Mouse (Mus musculus) CD8-positive naive resting alpha-beta T cell, adult 2 months (primary cell): ENCODE data around the gene Hpn.

Experiments
- DNase-seq, 2 experiments: peaks; one replicate each; pipeline ENCODE4 v3.0.0; 2022; ENCODE audit warnings: low read depth in 2 of 2, low spot score in 2 of 2

Gene Hpn

DNA sequence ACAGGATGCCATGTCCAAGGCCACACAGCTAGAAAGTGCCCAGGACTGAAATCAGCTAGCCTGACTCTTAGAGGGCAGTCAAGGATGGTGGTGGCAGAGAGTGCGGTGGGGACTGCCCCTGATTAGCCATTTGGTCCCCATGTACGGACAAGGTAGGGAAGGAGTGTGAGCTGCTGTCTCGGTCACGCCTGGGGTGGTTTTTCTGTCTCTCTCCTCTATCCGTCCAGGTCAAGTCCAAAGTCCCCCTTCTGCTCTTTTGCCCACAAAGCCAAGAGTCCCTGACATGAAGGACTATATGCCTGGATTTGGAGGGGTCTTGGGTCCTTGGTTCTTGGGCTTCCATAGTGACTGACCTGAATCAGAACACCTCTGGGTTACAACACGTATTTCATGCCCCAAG, 1.3 kb downstream of the Hpn start:
- DNase-seq = no peak

DNA sequence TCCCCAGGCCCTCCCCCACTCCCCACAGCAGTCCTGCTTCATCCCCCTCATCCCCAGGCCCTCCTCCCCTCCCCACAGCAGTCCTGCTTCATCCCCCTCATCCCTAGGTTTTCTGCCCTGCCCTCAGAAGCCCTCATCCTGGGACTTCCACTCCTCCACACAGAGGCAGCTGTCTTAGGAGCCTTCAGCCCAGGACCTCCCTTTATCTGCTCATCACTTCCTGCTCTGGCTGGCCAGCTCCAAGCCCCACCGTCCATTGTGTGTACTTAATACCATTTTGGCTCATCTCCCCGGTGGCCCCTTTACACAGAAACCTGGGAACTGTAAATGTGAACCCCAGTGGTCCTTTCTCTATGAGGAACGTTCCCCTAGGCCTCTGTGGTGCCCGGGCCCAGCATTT, 3.1 kb downstream of the Hpn start:
- DNase-seq = no peak

DNA sequence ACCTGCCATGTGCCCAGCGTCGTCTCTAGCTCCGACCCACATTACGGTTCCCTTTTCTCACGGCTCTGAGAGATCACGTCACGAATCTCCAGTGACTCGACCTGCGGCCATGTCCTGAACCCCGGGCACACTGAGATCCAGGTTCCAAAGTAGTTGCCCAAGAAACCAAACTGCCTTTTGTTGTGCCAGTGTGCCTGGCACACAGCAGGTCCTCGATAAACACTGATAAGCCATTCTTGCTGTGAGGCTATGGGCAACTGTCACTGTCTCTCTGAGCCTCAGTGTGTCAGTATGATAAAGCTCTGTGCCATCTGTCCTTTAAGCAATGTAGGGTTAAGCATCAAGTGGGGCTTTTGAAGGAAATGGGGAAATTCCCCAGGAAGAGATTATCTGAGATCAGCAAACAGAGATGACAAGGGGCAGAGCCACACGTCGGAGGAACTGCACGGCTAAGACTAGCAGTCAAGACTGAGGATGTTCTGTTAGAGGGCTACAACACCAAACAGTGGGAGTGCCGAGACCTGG, 4.2 kb downstream of the Hpn start:
- DNase-seq = no peak

DNA sequence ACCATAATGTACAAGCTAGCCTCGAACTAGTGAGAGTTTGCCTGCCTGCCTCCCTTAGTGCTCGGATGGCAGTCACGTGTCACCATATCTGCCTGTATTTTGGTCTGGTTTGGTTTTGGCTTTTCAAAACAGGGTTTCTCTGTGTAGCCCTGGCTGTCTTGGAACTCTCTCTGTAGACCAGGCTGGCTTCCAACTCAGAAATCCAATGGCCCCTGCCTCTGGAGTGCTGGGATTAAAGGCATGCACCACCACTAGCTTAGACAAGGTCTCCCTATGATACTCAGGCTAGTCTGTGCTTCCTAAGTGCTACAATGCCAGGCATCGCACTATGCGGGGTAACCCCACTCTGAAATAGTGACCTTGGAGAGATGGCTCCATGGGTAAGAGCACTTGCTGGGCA, 5.3 kb downstream of the Hpn start:
- no peak for DNase-seq

DNA sequence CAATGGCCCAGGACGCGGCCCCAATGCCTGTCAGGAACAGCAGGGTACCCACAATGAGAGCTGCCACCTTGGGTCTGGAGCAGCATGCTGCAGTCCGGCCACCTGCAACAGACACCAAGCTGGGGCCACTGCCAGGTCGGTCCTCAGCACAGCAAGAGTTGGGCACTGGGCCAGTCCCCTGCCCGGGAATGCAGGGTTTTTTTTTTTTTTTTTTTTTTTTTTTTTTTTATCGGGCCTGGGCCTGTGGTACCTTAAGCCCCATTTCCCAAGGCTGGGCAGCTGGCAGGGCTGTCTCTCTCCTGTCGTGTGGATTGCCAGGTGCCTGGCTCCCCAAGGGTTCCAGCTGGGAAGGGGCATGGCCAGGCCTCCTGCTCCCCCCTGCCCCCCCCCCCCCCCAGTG, 6.0 kb downstream of the Hpn start:
- DNase-seq = no peak

DNA sequence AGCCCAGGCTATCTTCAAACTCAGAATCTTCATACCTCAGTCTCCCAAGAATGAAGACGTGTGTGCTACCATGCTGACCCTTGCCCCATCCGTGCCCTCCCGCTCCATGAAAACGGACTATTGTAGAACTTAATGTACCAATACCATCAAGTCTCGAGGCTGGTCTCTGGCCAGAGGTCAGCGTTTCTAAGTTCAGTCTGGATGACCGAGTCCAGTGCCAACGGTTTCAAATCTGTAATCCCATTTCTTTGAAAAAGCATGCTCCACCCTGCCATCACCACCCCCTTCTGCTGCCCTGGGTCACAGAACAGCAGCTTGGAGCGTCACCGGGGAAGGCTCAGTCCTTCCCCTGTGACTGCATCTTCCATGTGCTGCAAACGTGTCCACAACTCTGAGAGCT, 7.3 kb downstream of the Hpn start:
- no peak for DNase-seq

DNA sequence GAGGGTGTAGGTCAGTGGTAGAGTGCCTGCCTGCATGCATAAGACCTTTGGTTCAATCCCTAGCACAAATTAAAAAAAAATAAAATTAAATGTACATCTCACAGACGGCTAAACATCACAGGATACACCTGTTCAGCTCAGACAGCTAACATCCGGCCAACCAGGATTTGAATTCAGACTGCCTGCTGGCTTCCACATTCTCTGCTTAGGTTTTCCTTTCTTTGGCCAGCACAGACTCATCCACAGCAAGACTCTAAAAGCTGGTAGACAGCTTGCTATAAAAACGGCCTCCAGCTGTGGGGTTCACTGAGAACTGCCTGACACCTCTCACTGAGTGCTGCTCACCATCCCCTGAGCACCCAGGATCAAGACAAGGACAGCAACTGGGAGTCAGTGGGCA, 8.9 kb downstream of the Hpn start:
- no peak for DNase-seq

DNA sequence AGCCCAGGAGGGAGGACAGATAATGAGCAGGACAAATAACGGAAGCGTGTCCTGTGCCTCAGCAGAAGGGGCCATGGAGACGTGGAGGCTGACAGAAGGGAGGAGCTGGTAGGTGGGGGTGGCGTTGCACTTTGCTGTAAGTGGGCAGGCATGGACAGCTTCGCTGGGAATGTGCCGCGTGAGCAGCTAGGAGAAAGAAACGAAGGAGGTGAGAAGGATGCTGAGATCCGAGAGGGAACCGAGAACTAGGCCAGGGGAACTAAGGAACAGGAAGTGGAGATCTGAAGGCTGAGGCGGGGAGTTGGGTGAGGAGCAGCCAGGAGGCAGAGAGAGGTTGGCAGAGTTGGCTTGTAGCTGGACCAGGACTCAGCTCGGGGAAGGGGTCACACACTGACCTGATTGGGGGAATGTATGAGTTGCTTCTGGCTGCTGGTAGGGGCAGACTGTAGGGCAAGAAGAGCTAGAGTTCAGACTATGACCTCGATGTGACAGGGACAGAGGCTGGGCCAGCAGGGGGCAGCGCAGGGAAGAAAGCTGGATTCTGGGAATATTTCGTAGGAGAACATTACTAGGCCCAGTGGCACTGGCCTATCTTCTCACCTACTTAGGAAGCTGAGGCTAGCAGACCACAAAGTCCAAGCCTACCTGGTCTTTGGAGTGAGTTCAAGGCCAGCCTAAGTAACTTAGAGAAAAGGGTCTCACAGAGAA, 9.9 kb downstream of the Hpn start:
- DNase-seq = no peak

DNA sequence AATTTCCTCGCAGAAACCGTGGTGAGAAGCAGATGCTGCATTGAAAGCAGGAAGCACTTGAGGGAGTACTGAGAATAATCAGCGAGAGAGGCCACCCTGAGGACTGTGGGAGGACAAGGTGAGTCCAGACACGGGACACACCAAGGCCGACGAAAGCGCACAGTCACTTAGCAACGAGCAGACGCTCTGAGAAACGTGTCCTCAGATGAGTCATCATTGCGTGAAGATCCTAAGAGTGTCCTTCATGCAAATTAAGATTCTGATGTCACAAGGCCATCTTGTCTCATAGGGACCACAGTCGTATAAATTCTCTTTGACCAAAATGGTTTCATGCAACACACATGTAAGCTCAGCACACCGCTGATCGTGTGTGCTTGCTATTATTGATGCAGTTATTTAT, 14.3 kb downstream of the Hpn start:
- DNase-seq = no peak

DNA sequence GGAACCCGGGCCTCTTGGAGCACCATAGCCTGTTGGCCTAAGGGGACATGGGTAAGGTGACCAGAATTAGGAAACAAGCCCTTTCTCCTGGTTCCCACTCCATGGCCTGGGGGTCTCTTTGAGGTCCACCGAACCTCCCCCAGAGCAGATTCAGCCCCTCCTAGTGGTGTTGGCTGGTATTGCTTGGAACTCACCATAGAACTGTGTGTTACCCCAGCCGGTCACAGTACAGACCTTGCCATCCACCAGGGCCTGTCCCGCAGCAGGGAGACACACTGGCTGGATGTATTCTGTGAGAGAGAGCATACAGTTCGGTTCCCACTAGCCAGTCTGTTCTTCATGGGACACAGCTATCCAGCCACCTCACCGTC, 15.5 kb downstream of the Hpn start:
- DNase-seq = no peak

DNA sequence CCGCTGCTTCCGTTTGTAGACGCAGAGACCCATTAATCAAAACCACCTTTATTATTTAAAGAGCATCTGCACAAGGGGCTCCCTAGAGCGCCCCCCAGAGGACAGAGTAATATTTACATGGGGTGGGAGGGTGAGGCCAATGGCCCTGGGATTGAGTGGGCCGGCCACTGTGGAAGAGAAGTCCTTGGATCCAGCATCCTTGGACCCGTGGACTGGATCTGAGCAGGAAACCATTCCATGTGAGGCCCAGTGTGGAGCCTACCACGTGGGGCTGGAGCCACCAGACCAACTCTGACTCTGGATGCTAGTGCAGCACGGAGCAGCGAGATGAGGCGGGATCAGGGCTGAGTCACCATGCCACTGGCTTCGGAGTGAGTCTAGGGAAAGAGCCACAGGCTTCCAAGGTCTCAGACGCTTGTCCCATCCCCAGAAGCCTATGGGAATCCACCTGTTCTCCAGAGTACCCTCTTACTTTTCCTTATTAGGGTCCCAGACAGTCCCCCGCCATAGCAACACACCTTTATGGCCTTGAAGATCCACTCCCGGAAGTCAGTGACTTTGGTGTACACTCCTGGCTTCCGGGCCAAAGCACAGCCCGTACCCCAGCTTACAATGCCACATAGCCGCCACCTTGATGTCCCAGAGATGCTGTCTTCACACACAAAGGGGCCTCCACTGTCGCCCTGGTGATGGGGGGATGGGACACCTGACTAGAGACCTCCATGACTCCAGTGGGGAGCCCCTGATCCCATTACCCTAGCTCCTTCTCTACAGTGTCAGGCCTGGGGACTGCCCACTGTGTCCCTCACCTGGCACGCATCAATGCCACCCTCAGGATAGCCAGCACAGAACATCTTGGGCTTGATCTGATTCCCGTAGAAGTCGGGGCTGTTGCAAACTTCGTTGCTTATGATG, 16.1 kb downstream of the Hpn start:
- peak in 1 of 2 experiments; percentile 33 for DNase-seq

DNA sequence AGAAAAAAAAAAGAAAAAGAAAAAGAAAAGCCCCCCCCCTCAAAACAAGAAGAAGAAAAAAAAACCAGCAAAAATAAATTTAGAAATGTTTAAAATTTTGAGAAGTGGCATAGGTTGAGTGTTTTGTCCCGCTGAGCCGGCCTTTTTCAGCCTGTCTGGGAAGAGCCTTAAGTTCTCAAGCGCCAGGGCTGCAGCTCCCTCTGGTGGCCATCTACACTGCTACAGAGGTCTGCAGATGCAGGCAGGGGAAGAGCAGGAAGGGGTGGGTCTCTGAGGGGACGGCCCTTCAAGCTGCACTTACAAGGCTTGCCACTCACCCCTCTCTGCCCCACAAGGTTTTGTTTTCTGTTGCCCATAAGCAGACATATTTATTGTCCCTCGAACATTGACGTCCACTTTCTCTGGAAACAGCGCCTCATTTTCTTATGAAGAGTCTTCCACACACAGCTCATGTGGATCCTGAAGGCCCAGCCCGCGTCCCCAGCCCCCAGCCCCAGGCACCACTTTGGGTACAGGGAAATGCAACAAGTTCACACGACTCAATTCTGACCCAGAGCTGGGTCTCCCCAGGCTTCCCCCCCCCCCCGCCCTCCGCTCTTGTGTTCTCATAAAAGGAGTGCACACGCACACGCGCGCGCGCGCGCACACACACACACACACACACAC, 17.4 kb downstream of the Hpn start:
- peak; percentile 81 to 86 for DNase-seq

DNA sequence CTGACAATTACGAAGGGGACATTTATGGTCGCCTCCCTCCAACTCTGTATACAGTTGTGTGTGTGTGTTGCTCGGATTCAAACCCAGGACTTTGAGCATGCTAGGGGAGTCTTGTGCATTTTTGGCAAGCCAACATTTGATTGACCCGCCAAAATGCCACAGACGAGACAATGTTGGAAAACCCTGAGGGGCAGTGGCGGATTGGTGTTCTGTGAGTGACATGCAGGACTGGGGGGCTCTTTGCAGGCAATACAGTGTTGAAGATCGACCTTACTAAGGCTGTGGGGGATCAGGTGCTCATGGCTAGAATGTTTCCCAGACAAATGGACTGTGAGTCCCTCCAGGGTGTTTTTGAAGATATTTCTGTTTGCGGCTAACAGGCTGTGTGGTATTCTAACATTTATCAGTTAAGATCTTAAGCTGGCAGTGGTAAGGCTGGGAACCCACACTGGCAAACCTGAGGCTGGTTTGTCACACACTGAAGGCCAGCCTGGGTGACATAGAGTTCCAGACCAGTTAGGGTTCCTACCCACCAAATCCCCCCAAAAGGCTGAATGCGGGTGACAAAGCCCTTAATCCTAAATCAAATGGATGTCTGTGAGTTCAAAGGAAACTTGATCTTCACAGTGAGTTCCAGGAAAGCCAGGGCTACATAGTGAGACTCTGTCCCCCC, 18.1 kb downstream of the Hpn start:
- no peak for DNase-seq

DNA sequence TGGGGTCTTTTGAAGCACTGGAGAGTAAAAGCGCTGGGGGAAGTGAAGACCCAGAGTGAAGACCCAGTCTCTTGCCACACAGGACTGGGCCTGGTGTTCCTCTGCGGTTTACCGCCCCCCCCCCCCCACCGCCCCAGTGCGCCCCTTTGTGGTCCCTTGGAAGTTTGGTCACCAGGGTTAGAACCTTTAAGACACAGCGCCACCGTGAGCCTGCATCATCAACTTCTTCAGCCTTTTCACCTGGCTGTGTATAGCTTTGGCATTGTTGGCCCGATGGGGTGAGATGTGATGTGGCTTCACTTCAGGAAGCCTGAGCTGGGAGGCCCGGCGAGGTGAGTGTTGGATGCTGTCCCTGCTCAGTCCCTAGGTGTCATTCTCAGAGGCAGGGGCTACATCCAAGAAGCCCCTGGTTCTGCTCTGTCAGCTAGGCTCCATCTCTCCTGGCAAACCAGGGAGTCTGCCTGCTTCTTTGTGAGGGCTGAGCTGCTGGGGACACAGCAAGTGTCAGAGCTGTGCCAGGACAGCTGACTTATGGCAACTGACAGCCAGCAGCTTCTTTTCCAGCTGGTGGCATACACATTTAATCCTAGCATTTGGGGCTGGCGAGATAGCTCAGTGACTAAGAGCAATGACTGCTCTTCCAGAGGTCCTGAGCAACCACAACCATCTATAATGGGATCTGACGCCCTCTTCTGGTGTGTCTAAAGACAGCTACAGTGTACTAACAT, 20.2 kb downstream of the Hpn start:
- DNase-seq = peak in 1 of 2 experiments; percentile 45

DNA sequence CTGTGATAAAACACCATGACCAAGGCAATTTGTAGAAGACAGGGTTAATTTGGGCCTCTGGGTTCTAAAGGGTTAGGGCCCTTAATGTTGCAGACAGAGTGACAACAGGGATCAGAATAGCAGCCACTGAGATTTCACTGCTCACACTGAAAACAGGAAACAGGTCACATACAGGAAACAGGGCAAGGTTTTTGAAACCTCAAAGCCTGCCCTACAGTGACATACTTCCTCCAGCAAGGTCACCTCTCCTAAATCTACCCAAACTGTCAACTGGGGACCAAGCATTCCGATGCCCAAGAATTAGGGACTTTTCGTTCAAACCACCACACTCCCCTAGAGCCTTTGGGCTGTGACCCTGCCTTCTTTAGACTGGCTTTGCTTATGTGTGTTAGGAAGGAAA, 25.4 kb downstream of the Hpn start:
- DNase-seq = peak; percentile 37 to 58

DNA sequence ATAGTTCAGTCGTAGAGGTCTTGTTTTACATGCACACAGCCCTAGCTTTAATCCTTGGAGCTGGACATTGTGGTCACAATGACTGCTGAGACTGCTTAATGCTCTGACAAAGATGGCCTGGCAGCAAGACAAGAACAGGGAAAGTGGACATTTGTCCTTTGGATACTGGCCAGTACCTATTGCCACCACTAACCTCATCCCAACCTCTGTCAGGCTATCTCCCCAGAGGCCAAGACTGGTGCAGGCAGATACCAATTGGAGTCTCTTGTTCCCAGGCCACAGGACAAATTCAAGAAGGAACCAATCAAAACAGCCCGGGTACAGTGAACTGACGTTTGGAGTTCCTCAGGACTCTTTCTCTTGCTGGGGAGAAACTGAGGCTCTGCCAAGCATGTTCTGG, 26.9 kb downstream of the Hpn start:
- no peak for DNase-seq

DNA sequence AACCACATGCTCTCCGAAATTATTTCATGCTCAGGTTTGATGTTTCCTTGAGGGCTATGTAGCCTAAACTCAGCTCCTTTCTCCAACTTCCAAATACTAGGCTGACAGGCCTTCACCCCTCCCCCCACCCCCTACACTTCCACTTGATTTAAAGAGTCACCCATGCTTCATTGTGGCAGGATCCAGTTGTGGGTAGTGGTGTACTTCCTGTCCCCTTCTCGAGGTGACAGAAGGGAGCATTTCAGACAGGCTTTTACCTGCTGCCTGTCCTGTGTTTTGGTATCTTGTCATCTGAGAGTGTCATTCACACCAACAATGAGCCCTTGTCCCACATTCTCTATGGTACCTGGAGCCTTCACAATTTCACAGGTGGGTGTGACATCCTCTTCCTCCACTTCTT, 27.8 kb downstream of the Hpn start:
- peak in 1 of 2 experiments; percentile 20 for DNase-seq

DNA sequence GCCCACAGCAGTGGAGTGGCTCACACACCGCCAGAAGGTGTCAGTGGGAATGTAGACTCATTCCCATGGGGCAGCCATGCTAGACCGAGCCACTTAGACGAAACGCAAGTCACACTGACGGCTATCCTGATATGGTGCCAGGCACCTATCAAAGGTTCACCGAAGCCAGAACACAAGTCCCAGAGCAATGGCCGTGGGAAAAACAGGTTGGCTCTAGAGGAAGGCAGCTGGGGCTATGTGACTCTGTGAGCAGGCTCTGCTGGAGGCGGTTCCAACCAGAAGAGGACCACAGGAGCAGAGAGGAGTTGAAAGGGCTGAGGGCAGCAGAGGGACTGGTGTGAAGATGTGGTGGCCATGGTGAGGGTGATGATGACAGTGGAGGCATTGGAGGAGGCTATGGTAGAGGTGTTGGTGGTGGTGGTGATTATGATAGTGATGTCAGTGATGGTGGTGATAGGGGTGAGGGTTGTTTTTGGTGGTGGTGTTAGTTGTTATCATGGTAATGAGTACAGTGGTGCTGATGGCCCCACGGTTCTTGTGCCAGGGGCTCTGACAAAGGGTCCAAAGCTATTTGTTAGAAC, 28.8 kb downstream of the Hpn start:
- no peak for DNase-seq

DNA sequence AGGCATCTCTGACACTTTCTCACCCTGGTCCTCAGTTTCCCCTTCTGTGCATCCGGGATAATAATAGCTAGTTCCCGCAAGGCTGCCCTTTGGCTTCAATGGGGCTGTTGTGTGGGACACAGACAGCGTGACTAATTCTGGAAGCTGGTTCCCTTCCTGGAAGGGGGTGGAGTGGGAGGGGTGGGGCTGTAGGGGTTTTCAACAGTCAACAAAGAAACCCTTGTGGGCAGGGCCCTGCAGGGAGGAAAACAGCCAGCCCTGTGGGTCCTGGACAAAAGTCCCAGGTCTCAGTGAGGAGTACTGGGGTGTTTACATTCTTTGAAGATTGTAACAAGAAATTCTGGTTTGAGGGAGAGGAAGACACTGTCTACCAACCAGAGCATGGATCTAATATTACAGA, 29.9 kb downstream of the Hpn start:
- no peak for DNase-seq

DNA sequence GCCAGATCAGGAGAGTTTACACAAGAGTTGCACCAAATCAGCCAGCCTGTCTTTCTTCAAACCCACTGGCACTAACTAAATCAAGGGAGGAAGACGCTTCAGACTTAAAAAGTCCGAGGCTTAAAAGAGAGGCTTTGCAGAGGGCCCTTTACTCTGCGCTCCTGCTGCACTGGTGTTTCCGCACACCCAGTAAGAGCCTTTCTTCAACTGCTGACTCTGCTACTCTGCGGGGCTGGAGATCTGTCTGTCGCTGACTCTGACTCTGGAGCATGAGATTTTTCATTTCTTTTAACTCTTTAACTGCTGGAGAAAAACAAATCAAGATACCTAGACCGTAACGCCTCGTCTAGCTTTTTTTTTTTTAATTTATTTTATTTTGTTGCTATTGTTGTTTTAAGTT, 30.9 kb downstream of the Hpn start:
- no peak for DNase-seq
